Mouse (Mus musculus) cerebral cortex, adult 2 months (tissue): ENCODE results near the gene Kcnma1.

Experiments
- WGBS: fragments of 180-500 bp; shearing (Covaris S2); methylation state at CpG from one replicate; pipeline ENCODE4 v1.1.7; 2018; 5-methylcytosine and 5-hydroxymethylcytosine counted together

The Kcnma1 gene

GRCm38 (mm10) chr14:23684463-23685066 is 329.7 kb downstream of the Kcnma1 start:
- WGBS, result 27% methylated on average over 3 of the region's 3 CpGs

DNA sequence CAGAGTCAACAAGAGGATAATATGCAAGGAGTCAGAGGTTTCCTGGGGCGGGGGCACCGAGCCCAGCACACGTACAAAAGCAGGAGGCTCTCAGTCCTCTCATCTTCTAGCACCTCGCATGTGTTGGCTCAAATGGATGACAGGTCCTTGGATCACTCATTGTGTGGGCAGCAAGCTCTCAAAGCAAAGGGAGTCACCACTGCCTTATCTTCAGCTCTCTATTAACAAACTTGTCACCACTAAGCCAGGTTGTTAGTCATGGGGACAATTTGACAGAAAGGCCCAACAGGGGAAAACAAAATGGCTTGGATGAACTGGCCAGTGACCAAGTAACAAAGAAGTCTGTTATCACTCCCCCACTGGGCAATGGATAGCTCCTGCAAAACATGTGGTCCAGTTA is 331.5 kb downstream of the Kcnma1 start:
- WGBS, result 59% methylated on average over 4 of the region's 4 CpGs

GRCm38 (mm10) chr14:23679378-23679777 is 334.9 kb downstream of the Kcnma1 start:
- WGBS, result 71% methylated on average over 2 of the region's 2 CpGs

GRCm38 (mm10) chr14:23666420-23666819 is 347.9 kb downstream of the Kcnma1 start:
- WGBS, result 57% methylated on average over 3 of the region's 3 CpGs

DNA sequence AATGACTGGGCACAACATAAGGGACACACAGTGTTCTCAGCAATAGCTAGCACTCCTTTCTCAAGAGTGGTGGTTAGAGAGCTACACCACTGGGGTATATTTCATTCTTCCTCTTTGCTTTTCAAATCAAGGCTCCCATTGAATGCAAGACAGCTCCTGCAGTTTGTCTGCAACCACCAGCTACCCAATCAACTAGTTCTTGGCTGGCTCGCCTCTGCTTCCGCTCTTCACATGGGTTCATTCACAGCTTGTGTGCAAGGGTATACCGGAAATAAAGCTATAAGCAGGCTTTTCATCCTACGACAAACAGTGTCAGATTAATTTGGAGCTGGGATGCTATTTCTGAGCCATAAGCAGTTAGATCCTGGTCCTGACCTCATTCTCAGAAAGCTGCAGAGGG is 362.6 kb downstream of the Kcnma1 start:
- 17% methylated on average over 4 of the region's 4 CpGs for WGBS

- 95% methylated on average over 3 of the region's 3 CpGs for WGBS
Measured at GRCm38 (mm10) chr14:23650126-23650525, 364.2 kb downstream of the Kcnma1 start.

DNA sequence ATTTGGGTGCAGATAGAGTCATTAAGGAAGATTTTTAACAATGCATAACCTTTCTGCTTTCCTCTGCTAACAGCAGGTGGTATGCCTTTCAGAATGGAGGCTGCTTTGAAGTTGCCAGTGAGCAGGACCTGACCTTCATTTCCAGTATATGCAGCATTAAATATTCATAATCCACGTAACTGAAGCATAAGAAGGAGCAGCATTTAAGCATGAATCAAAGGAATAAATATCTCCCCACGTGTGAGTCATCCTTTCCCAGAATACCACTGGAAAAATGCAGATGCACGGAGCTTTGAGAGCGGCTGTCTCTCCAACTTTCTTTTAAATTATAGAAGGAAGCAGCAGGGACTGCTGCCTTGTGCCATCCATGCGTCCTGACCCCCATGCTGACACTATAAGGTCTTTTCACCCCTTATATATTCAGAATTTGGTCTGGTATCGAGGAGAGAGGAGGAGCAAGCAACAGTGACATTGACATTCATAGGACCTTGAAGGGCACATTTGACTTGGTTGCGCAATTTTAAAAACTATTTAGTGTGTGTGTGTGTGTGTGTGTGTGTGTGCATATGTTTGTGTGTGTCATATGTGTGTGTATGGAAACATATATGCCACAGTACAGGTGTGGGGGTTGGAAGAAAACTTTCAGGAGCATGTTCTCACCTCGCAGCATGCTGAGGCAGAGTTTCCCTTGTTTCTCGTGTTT is 368.8 kb downstream of the Kcnma1 start:
- 49% methylated on average over 9 of the region's 9 CpGs for WGBS

DNA sequence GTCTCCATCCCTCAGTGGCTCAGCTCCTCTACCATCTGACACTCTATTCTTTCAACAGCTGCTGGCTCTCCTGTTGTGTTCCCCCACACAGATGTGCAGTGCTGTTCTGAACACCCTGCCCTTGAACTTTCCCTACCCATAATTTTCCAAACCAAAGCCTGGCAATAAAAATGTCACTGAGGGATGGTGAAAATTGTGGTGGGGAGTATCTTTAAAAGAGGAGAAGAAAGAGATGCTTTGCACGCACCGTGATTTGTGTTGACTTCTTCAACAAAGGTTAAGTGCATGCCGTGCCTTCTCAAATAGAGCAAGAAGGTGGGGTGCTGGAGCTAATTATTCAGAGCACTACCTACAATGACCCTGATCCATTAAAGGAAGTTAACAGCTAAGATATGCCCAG is 371.1 kb downstream of the Kcnma1 start:
- 87% methylated on average over 3 of the region's 3 CpGs for WGBS

- 32% methylated on average over 2 of the region's 2 CpGs for WGBS
Measured at GRCm38 (mm10) chr14:23640665-23641064, 373.6 kb downstream of the Kcnma1 start.

DNA sequence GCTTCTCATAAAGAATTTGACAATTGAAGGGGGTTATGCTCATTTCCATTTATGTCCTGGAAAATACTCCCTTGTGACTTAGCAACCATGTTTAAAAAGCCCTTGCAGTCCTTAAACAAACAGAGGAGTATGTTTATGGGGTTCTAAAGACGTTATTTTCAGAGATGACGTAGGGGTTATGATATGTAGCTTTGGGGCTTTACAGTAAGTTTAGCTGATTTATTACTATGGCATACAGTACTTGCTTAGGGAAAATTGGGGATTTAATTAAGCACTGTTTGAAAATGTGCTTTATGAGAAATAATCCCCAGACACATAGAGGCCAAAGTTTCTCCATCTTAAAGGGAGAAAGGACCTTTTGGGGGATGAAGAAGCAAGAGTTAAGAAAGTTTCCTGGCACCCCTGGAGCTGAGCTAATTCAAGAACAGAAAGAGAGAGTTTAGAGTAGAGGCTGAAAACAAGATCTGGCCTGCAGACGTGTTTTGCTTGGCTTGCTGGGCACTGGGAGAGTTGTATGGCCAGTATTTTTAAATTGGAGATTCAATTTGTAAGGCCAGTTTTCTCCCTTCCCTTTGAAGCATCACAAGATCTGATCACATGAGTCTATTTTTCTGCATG is 376.1 kb downstream of the Kcnma1 start:
- WGBS, result 64% methylated on average over 3 of the region's 3 CpGs

DNA sequence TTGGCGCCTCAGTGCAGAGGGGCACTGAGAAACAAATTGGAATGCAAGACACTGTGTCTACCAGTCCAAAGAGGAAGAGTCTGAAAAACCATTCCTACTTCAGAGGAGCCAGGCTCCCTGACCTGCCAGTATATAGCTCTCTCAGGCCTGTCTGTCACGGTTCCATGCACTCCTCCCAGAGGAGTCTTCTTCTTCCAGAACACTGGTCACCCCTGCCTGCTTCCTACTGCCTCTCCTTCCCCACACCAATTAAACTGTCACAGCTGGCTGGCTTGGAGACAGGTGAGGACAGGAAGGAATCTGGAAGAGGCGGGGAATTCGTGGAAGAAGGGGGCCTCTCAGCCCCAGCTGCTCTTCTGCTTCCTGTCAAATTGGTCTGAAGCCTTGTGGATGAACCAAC is 378.4 kb downstream of the Kcnma1 start:
- 82% methylated on average over 4 of the region's 4 CpGs for WGBS

- WGBS, result 93% methylated on average over 5 of the region's 5 CpGs
Measured at GRCm38 (mm10) chr14:23633011-23633595, 381.2 kb downstream of the Kcnma1 start.

DNA sequence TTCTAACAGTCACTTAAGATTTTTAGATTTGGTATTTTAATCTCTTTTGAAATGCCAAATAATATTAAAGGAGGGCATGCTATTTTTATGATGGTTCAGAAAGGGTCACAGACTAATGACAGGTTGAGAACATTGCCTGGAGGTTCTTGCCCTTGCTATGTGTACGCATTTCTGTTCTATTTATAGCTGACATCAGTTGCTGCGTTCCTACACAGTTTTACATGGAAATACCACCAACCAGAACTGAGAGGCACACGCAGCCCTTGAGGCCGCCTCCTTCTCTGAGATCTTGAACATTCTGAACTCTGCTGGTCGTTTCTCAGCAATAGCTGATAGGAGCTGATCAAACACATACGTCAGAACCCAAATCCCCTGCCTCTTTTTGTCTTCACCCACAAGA is 387.4 kb downstream of the Kcnma1 start:
- WGBS, result 43% methylated on average over 6 of the region's 6 CpGs

DNA sequence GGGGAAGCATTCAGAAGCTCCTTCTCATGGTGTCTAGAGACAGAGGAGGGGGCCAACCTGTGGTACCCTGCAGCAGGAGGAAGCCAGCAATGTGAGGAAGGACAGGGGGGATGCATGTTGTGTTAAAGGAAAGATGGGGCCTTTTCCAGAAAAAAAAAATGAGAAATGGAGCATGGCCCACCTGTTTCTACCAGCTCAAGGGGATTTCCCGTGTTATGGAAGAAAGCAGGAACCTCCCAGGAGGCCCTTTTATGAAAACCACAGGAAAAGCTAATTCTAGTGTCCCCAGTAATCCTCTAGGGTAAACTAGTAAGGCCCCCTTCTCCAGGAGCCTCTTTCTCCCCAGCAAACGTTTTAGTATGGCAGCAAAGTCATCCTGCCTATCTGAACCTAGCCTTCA is 388.2 kb downstream of the Kcnma1 start:
- 33% methylated on average over 2 of the region's 2 CpGs for WGBS

DNA sequence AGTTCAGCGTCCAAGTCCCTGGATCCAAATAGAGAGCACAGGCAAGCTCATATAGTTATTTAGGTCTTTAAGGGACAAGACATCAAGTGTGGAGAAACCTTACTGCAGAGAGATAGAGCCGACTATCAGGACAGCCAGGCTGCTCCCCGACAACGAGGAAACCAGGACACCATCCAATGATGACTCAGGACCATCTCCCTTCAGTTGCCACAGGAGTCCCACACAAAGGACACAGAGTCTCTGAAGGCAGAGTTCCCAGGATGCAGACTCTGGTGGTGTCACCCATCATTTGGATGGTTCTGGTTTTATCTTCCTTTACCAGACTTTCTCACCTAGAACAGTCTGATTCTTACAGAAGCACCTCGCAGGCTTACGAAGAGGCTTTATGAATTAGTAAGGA is 388.9 kb downstream of the Kcnma1 start:
- 61% methylated on average over 6 of the region's 6 CpGs for WGBS

GRCm38 (mm10) chr14:23624455-23624854 is 389.8 kb downstream of the Kcnma1 start:
- 50% methylated on average over 1 of the region's 1 CpGs for WGBS

GRCm38 (mm10) chr14:23620685-23621084 is 393.6 kb downstream of the Kcnma1 start:
- WGBS, result 43% methylated on average over 2 of the region's 2 CpGs

GRCm38 (mm10) chr14:23618973-23619372 is 395.3 kb downstream of the Kcnma1 start:
- WGBS, result 52% methylated on average over 2 of the region's 2 CpGs

GRCm38 (mm10) chr14:23618081-23618480 is 396.2 kb downstream of the Kcnma1 start:
- WGBS, result 69% methylated on average over 1 of the region's 1 CpGs

DNA sequence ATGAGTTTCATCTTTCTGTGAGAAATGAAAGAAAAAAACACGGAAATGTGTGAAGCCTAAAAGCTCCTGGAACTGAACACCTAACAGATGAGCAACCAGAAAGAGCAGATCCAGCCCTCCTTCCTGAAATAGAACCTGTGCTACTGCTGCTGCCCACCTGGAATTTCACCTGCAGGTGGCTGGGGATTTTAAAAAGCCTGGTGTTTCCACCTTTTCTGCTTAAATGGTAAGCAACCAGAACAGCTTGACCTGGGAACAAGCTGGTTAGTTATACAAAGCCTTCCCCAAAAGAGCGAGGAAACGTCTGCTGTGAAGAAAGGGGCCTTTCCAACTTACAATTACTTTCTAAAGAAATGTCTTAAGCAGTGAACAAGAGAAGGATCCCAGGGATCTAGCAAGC is 404.2 kb downstream of the Kcnma1 start:
- WGBS, result 48% methylated on average over 3 of the region's 3 CpGs

DNA sequence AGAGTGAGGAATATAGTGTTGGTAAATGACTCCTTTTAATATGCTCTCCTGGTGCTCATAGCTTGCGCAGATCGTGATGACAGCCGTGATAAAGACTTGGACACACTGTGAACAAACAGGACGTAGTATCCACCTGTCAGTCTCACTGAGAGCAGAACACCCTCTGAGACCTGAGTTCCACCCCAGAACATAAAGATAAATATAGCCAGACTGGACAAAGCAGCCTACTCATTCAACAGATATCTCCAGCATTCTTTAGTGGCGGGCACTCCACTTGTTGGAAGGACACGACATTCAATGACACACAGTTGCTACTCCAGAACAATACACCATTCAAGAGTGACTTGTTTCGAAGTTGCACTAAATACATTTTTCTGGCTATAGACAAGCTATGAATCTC is 408.6 kb downstream of the Kcnma1 start:
- 59% methylated on average over 7 of the region's 7 CpGs for WGBS

DNA sequence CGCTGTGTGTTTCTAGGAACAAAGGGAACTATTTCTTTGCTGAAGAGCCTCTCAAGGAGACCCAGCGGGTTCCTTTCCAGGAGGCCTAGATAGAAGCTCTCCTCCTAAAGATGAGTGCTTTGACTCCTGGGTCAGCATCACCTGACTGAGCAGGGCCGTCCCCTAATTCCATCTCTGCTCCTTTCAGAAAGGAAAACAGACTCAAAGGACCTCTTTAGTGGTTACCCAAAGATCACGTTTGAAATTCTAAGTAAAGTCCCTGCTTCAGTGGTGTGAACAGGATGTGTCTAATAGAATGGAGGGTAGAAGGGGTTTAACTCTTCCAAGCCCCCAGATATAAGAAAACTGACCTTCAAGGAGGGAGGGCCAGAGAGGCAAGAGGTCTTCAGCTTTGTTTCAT is 411.4 kb downstream of the Kcnma1 start:
- 41% methylated on average over 4 of the region's 4 CpGs for WGBS

- 33% methylated on average over 2 of the region's 2 CpGs for WGBS
Measured at GRCm38 (mm10) chr14:23602054-23602453, 412.2 kb downstream of the Kcnma1 start.
